Mouse (Mus musculus) neural tube, embryonic 11.5 days (tissue): ENCODE measurements around the gene Snorc. TPM values are rescaled to one million over a fixed set of nuclear protein-coding genes. Genes with fewer than 3 reads are reported as not detected.

Experiments
- polyA plus RNA-seq: library from polyadenylated mRNA; unstranded; fragments of >200 nt; fragmentation: Nextera tagmentation; extraction: Ambion mirVana; gene quantifications from 2 replicates; pipeline ENCODE4 v1.2.1, GENCODE M21; 2014

Gene Snorc
- polyA plus RNA-seq, 1 experiment from 2014 or later: not detected

Other genes with a start within 250 kb of the Snorc start
- gene Efhd1, start 205.9 kb upstream of the Snorc start, polyA plus RNA-seq: 0.51 and 0.58 TPM in 2 replicates
- 51.5 and 62.9 TPM in 2 replicates for gene Gigyf2, start 143.3 kb upstream of the Snorc start, polyA plus RNA-seq
- 0.46 TPM in 1 of 2 replicates, not detected in the other for gene Kcnj13, start 75.5 kb upstream of the Snorc start, polyA plus RNA-seq
- gene Neu2, start 39.6 kb downstream of the Snorc start, polyA plus RNA-seq: not detected in 2 replicates
- gene Ngef, start 103.6 kb downstream of the Snorc start, polyA plus RNA-seq: 1.6 and 1.9 TPM in 2 replicates
- 4.6 and 5.7 TPM in 2 replicates for gene Inpp5d, start 150.0 kb downstream of the Snorc start, polyA plus RNA-seq